Mouse (Mus musculus) bone marrow macrophage, adult 2 months (primary cell): Measurements from ENCODE around the gene Cilp2.

Experiments used
- CTCF ChIP-seq: IDR thresholded peaks from 2 replicates; pipeline ENCODE4 v1.5.1; 2012; ENCODE audit warnings: low read depth, mild to moderate bottlenecking, low read length, moderate library complexity
- POLR2A ChIP-seq: IDR thresholded peaks from 2 replicates; pipeline ENCODE4 v1.6.1; 2012; ENCODE audit warnings: mild to moderate bottlenecking, low read depth, low read length, borderline replicate concordance

GRCm38 (mm10) chr8:69882021-69882756, 5.3 kb downstream of the Cilp2 start:
- no peak for TF ChIP-seq CTCF
- TF ChIP-seq POLR2A = no peak
